Mouse (Mus musculus) hindlimb bud, embryonic 11.5 days (tissue): ENCODE measurements around the gene Olfr958.

Experiments used
- DNase-seq: peaks from one replicate; pipeline ENCODE4 v3.0.0-alpha.2; 2012; ENCODE audit warnings: low read depth, low spot score; ENCODE audit errors: extremely low spot score

Olfr958 gene

DNA sequence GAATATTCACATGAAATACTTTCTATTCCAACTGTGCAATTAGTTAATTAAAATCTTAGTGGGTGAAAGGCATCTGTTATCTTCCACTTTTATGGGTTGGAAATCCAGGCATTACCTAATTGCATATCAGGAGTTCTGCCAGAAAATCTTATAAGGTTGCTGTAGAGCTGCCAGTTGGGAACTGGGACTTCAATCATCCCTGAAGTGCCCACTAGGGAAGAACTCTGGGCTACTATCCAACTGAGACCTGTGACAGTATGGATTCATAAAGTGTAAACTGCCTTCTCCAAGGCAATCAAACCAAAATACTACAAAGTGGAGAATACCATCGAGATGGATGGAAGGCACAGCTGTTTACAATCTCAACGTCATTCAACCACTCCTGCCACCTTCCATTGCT lies at the start of gene Olfr958:
Olfr958 (minus strand) TSS at position 109 of the 400 bp plus-strand sequence.
- no peak for DNase-seq

DNA sequence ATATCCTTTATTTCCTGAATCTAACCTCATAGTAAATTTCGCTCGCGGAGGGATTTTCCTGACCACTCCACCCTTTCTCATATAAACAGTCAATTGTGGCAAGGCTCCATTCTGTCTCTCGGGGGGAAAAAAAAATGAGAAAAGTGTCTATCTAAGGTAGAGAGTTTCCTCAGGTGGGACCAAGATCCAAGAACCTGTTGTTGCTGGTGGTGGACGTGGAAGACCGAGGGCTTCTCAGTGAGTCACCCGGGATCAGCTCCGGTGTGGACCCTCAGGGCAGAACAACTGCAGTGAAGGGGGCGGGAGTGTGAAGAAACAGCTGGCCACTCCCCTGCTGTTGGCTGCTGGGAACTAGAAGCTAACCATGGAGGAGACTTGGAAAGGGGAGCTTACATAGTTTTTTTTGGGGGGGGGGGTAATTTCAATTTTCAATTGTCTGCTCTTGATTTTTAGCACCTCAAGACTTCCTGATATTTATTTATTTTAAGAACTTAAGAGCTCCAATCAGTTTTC lies 49.5 kb upstream of the Olfr958 start:
- DNase-seq: no peak

- no peak for DNase-seq
Measured at GRCm38 (mm10) chr9:39602536-39603332, 48.9 kb upstream of the Olfr958 start.

- DNase-seq: no peak
Measured at GRCm38 (mm10) chr9:39577050-39577449, 23.2 kb upstream of the Olfr958 start.

- no peak for DNase-seq
Measured at GRCm38 (mm10) chr9:39575469-39575868, 21.6 kb upstream of the Olfr958 start, which contains the start of gene Olfr959. TSS of gene Olfr959 (minus strand) at chr9:39575569.

DNA sequence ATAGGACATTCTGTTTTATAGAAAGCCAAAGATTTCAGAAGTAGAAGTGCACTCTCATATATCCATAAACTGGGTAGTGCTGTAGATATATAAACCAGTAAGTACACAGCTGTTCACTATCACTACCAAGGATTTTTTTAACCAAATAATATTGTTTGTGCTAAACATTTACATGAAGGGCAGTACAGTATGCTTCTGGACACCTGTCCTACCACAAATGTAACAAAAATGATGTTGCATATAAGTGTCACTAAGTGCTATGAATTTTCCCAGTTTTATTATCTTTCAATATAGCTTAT lies 4.4 kb upstream of the Olfr958 start:
- no peak for DNase-seq

DNA sequence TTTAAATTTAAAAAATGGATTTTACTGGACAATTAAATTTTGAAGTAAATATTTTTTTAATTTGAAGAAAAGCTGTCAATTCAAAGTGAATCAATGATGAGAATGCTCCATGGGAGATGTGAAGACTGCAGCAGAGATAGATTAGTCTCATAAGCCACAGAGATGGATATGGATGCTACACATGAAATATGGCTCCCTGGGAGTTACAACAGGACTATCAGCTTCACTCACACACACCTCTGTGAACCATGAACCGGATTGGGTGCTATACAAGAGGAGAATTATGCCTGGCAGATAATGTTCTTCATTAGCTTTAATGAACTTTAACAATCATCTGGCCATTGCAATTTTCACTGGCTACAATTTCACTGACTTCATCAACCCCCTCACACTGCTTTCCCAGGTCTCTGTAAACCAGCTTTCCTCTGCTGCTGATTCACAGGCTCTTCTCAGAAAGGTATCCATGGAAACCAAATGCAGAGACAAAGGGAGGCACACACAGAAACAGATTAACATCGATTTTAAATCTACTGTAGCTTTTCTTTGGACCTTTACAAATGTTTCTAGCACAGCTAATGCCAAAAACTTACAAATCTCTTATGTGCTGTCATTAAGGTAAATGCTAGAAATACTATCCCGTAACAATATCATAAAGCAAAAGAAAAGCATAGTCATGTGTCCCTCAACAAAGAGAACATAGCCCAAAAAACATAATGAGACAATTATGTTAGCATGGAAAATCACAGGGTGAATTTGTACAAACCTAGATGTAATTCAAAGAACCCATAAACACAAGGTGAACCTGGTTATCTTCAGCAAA lies 3.9 kb upstream of the Olfr958 start:
- no peak for DNase-seq

- no peak for DNase-seq
Measured at GRCm38 (mm10) chr9:39550806-39551205, 3.0 kb downstream of the Olfr958 start.

- no peak for DNase-seq
Measured at GRCm38 (mm10) chr9:39523616-39524285, 30.1 kb downstream of the Olfr958 start.

GRCm38 (mm10) chr9:39518595-39518994 lies 35.3 kb downstream of the Olfr958 start:
- no peak for DNase-seq

DNA sequence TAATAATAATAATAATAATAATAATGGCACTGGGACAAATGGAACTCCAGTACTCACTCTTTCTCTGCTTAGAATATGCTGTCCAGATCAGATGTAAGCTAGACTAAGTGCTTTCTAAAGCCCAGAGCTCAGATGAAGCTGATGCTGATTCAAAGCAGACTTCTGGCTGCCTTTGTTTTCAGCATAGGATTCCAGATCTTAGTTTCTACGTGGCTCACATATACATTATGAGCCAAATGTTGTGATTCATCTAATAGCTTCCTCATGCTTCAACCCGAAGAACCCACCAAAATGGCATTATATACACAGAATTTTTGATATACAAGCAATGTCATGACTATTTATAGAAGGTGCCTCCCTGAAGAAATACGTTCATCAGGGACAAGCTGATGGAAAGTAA lies 38.3 kb downstream of the Olfr958 start, which contains the start of gene Olfr957:
Olfr957 (minus strand) TSS at position 279 of the 400 bp plus-strand sequence.
- DNase-seq: no peak

- DNase-seq: no peak
Measured at GRCm38 (mm10) chr9:39509412-39509811, 44.4 kb downstream of the Olfr958 start.

DNA sequence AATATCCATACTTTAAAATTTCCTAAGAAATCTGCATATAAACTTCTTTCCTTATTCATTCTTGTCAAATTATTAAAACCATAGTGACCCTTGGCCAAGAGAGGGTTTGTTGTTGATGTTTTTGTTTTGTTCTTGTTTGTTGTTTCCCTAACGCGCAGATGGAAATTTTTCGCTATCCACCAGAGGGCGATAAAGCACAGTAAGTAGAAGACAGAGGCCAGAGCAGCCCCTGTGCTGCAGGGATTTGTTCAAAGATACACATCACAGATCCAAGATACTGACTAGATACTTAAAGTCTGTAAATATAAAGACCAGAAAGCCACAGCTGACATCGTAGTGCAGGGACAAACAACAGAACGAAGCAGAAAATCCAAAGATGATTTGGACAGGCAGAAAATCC lies 44.9 kb downstream of the Olfr958 start:
- DNase-seq: no peak
